Mouse (Mus musculus) liver, embryonic 14.5 days (tissue): Measurements from ENCODE around the gene Dusp10.

Experiments
- CTCF ChIP-seq: IDR thresholded peaks from 2 replicates; pipeline ENCODE4 v1.5.1; 2016; ENCODE audit warnings: antibody characterized with exemption, low read depth, control low read depth
- EP300 ChIP-seq: IDR thresholded peaks from 2 replicates; pipeline ENCODE4 v1.6.1; 2016; ENCODE audit warnings: antibody characterized with exemption, low read depth

DNA sequence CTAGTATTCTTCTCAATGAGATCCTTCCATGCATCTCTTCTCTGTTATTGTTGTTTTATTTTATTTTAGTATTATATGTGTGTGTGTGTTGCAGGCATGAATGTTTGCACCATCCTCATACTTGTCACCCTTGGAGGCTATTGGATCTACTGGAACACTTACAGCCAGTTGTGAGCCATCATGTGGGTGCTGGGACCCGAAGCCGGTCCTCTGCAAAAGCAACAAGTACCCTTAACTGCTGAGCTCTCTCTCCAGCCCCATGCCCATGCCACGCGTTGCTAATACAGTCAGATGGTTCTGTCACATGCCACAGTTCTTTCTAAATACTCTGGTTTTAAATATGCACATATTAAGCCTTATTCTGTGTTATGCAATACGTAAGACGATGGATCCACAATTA, 1.8 kb upstream of the Dusp10 start:
- no peak for TF ChIP-seq CTCF
- TF ChIP-seq EP300 = no peak
